Mouse (Mus musculus): ENCODE results near the gene N4bp3.
"Not testable (repeated sequence)": the region's sequence is repeated elsewhere in the genome, so short reads cannot be mapped to it uniquely, and the experiment has no call there.

The N4bp3 gene

DNA sequence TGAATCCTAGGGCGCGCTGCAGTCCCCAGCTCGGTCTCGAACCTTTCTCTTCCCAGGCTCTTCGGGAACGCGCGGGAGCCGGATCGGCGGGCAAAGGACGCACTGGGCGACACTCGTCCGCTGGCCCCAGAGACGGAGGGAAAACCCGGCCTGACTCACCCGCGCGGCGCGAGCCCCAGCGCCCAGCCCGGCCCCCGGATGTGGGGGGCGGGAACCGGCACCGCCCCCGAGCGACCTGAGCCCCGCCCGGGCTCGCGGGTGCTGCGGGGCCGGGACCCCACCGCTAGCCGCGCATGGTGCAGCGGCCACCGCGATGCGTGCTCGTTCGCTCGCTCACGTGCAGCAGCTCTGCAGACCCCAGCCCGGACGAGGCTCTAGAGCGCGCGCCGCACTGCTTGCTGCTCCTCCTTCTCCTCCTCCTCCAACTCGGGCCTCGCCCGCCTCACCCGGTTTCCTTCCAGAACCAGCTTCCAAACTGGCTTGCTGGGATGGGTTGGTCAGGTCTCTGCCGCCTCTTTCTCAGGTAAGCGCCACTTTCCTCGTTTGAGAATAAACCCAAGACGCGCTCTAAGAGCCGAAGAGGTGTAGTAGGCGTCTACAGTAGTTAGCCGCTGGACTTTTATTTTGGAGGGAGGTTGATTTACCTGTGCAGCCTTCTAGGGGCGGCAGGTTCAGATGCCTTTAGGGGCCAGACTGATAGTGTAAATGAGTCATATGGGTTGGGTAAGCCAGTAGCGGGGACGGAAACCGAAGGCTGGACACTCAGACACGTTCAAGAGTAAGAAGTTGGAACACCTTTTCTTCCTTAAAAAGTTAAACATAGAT lies at the start of gene N4bp3, which contains the start of gene D930048N14Rik:
N4bp3 (minus strand) TSS at position 152 of the 825 bp plus-strand sequence.
D930048N14Rik (plus strand) TSS at position 264 of the 825 bp plus-strand sequence.
- no peak for DNase-seq (ENCODE audit: low spot score in 2 of 2)

DNA sequence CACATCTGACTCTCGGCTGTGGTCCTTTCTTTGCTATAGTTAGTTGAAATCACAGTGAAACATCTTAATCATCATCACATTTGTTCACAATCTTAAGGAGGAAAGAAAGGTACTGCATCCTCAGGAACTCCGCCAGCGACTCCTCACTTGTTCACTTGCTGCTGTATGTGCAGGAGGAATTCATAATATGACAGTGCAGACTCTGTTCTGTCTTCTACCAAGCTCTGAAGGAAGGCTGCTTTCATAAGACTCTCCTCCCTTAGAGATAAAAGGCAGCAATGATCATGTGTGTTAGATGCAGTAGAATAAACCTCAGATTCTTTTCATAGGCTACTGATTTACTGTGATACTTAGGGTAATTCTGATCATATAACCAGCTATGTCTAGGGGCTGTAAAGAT lies 44.3 kb upstream of the N4bp3 start:
- no peak for DNase-seq (ENCODE audit: low spot score in 2 of 2)

DNA sequence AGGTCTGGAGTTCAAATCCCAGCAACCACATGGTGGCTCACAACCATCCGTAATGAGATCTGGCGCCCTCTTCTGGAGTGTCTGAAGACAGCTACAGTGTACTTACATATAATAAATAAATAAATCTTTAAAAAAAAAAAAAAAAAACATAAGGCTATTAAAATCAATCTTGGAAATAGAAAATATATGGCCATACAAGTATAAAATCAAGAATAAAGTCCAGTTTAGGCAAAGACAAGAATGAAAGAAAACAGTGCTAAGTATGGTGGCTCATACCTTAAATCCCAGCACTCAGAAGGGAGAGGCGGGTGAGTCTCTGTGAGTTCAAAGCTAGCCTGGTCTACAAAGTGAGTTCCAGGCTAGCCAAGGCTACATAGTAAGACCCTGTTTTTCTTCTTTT lies 40.0 kb upstream of the N4bp3 start:
- DNase-seq (ENCODE audit: low spot score in 2 of 2), result not testable (repeated sequence)

DNA sequence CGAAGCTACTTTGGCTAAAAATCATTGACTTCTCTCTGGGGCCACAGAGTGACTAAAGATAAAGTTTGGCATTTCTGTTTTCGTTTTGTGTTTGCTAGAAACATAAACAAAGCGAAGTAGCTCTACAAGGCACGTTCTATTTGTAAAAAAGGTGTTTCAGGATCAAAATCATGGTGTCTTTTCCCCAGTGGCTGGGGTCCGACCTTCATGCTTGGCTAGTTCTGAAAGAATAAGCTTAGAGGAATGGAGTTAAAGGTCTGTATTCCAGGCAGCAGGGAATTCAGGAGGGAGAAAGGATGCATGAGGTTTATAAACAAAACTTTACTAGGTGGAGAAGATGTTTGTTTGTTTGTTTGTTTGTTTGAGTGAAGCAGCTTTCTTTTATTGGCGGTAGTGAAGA lies 38.7 kb upstream of the N4bp3 start:
- DNase-seq (ENCODE audit: low spot score in 2 of 2), result no peak

DNA sequence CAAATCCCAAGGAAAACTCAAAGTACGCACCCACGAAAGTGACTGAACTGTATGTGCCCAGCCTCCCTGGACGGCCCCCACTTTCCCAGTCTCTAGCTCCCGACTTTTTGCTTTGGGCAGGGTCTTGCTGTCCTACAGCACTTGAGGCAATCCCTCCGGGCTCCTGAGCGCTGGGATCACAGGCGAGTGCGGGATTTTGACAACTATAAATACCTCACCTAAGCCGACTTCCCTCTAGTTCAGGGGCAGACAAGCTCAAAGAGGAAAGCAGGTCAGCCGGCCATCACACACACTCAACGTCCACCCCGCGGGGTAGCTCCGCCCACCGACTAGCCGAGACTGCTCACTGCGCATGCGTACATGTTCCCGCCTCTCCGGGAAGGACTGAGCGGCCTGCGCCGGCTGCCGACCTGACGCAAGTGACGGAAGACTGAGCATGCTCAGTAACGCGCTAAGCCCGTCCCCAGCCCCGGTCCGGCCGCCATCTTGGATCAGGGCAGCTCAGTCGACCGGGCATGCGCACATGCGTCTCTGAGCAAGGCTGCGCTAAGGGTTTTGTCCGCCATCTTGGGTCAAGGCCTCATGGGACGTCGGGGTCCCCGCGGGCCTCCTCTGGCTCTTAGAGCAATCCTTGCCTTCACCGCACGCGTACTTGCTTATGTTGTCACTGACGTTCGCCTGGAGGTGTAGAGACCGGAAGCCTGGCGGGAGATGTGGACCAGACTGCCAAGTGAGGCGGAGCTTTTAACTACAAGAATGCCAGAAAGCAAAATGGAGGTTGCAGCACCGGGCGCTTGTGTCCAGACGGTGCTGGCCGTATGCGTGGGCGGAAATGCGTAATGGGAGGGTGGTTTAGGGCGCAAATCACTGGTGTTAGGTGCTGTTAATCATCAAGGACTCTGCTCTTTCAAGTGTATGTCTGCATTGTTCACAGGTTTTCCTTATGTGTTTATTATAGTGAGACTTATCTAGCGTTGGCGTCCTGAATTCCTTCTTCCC lies 38.0 kb upstream of the N4bp3 start, which contains the start of gene 0610009B22Rik:
0610009B22Rik (minus strand) TSS at position 545 of the 999 bp plus-strand sequence.
- peak; percentile 98 to 100 for DNase-seq (ENCODE audit: low spot score in 2 of 2)

DNA sequence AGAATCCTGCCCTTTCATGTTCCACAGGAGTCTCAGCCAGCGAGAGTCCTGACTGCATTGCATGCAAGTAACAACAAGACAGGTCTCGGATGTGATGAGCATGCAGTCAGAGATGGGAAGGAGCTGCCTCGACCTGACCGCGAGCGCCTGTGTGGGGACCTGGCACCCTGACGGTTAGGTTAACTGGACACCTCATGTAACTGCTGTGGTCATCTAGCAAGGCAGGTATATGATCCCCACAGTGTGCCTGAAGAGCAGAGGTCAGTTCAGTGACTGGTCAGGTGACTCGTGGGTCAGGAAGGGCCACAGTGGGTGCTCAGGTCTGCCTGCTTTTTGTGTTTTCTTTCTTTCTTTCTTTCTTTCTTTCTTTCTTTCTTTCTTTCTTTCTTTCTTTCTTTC lies 31.3 kb upstream of the N4bp3 start:
- DNase-seq (ENCODE audit: low spot score in 2 of 2), result no peak

DNA sequence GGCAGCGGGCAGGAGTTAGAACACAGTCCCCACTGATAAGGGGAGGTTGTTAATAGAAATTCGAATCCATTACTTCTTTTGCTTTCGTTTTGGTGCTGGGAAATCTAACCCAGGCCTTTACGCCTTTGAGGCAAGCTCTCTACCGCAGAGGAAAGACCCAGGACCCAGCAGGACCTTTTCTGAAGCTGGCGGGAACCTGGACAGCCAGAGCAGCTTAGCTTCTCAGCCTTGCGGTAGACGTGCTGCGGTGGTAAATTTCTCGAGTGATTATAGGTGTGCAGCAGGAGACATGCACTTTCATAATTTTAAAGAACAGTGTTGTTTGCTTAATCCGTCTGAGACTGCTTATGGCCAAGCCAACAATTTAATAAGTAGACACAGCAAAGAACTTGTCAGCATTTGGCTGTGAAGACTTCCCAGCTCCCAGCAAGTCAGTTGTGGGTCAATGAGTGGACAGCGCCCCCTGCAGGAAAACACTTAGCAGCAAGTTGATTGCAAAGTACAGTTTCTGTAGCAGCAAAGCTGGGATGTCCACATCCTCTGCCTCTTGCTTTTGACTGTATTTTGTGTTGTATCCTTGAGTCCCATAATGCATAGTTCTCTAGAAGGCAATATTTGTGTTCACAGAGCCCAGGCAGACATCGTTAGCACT lies 30.8 kb upstream of the N4bp3 start:
- peak; percentile 75 to 87 for DNase-seq (ENCODE audit: low spot score in 2 of 2)

DNA sequence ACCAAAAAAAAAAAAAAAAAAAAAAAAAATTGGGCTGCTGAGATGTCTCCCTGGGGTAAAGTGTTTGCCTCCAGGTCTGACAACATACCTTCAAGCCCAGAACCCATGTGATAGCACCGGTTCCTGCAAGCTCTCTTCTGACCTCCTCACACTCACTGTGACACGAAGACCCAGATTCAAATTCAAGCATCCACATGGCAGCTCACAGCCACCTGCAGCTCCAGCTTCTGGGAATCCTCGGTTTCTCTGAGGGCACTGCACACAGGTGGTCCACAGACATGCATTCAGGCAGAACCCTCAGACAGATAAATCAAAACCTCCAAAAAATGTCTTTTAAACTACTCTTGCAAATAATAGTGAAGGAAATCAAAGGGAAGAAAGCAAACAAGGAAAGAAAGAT lies 28.8 kb upstream of the N4bp3 start:
- DNase-seq (ENCODE audit: low spot score in 2 of 2), result no peak

DNA sequence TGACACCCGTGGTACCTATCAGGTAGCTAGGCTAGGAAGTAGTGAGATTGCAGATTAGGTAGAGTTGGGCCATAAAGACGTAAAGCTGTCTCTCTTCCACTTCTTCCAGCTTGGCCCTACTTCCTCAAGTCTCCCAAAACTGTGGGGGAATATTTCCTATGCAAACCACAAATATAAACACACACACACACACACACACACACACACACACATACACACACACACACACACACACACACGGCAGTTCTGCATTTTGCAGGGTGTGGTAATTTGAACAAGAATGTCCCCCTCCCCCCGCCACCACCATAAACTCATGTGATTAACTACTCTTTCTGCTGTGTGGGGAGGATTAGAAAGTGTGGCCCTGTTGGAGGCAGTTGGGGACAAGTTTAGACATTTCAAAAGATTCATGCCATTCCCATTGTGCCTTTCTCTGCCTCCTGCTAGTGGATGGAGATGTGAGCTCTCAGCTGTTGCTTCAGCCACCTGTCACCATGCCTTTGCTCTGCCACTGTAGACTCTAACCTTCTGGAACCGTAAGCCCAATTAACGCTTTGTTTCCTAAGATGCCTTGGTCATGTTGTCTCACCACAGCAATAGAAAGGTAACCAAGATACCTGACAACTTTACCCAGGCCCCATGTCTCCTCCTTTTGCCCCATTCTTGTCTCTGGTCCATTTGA lies 27.2 kb upstream of the N4bp3 start:
- no peak for DNase-seq (ENCODE audit: low spot score in 2 of 2)

DNA sequence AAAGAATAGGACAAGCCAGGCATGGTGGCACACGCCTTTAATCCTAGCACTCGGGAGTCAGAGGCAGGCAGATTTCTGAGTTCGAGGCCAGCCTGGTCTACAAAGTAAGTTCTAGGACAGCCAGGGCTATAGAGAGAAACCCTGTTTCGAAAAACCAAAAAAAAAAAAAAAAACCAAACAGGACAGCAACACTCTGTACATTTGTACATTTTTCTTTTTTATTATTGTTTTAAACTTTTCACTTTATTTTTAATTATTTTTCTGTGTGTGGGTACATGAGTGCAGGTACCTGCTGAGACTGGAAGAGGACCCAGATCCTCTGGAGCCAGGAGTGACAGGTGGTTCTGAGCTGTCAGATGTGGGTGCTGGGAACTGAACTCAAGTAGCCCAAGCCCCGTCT lies 24.7 kb upstream of the N4bp3 start:
- DNase-seq (ENCODE audit: low spot score in 2 of 2), result no peak

DNA sequence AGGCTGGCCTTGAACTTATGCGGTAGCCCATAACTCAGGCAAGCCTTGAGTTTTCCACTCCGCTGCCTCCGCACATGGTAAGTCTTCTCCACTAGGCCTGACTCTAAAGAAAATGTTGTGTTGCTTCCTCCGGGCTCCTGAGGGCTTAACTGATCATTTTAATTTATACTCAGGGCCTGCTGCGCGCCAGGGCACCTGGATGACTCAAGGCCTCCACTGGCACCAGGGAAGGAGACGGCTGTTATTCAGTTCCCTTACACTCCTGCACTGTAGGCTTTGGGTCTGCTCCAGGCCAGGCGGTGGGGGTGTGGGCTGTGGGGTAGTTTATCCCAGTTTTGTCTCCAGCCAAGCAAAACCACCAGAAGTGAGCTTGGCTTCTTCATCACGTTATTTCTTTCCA lies 22.6 kb upstream of the N4bp3 start:
- DNase-seq (ENCODE audit: low spot score in 2 of 2), result no peak

DNA sequence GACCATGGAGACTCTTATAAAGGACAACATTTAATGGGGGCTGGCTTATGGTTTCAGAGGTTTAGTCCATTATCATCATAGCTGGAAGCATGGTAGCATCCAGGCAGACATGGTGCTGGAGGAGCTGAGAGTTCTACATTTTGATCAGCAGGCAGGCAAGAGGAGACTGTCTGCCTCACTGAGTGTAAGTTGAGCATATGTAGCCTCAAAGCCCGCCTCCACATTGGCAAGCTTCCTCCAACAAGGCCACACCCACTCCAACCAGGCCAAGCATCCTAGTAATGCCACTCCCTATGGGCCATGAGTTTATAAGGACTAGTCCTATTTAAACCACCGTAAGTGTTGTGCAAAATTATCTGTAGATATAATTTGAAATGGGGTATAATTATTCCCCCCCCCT lies 20.7 kb upstream of the N4bp3 start:
- no peak for DNase-seq (ENCODE audit: low spot score in 2 of 2)

DNA sequence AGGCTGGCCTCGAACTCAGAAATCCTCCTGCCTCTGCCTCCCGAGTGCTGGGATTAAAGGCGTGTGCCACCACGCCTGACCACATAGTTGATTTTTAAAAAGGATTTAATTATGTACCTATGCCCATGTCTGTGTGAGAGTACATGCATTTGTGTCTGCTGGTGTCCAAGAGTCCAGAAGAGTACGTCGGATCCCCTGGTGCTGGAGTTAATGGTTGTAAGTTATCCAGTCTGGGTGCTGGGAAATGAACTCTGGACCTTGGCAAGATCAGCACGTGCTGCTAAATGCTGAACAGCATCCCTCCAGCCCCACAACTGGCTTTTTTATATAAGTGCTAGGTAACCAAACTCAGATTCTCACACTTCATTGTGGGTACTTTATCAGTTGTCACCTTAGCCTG lies 20.2 kb upstream of the N4bp3 start:
- no peak for DNase-seq (ENCODE audit: low spot score in 2 of 2)

DNA sequence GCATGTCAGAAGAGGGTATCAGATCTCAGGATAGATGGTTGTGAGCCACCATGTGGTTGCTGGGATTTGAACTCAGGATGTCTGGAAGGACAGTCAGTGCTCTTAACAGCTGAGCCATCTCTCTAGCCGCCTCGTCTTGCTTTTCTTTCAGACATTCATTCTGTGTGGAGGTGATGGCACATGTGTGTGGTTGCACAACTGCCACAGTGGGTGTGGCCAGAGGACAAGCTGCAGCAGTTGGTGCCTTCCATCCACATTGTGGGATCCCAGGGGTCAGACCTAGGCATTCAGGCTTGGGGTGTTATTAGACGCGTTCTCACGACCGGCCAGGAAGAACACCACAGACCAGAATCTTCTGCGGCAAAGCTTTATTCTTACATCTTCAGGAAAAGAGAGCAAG lies 14.1 kb upstream of the N4bp3 start:
- DNase-seq (ENCODE audit: low spot score in 2 of 2), result not testable (repeated sequence)

DNA sequence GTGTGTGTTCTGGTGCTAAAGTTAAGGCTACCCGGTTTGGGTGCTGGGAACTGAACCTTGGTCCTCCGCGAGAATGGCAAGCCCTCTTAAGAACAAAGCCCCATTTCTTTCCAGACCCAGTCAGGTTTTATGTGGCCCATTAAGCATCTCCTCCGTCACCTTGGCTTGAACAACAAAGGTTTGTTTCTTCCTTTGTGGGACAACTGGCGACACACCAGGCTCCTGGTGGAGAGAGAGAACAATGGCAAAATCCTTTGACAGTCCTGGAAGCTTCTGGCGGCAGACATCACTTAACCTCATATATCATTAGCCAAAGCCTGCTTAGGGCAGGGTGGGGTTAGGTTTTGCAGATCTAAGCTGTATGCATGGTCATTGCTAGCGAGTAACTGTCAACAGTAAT lies 12.0 kb upstream of the N4bp3 start:
- DNase-seq (ENCODE audit: low spot score in 2 of 2), result no peak

DNA sequence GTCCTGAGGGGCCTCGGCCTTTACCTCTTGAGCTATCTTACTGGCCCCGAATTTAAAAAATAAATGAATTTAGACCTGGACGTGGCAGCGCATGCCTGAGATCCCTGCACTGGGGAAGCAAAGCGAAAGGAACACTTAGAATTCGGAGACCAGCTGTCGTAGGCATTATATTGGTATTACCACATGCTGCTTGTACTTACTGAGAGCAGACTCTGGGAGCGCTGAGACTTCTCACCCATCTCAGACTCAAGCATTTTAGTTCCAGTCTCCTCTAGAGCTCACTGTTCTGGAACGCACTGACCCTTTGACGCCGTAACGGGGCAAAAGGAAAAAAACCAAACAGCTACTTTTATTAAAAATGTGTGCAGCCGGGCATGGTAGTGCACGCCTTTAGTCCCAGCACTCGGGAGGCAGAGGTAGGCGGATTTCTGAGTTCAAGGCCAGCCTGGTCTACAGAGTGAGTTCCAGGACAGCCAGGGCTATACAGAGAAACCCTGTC lies 11.3 kb upstream of the N4bp3 start:
- no peak for DNase-seq (ENCODE audit: low spot score in 2 of 2)

DNA sequence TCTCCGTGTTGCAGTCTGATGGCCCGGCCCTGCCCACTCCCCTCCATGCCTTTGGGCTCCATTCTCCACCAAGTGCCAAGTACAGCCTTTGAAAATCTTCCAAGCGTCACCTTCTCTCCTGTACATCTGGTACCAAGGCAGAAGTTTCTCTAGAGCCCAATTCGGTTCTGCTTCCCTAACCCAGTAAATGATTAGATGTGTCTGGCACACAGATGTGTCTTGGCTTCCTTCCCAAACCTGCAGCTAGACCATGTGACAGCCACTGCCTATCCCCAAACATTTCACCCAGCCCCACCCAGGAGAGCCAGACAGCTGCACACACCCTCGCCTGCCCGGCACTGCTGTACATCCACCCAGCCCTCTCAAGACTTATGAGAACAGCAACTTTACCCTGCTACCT lies 8.1 kb upstream of the N4bp3 start:
- no peak for DNase-seq (ENCODE audit: low spot score in 2 of 2)

DNA sequence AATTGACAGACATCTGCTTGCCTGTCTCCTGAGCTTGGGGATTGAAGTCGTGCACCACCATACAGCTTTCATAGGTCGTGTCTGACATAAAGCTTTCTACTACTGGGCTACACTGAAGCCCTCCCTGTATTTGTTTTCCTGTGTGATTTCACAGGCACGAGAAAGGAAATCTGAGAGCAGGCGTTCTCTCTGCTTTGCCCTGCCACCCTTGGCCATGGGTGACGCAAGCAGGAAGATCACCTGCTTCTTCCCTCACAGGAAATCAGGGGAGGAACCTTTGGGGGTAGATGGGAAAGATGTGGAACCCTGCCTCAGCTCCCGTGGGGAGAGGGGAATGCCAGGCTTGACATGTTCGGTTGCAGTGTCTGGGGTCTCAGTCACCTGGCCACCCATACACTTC lies 7.6 kb upstream of the N4bp3 start:
- DNase-seq (ENCODE audit: low spot score in 2 of 2), result no peak

DNA sequence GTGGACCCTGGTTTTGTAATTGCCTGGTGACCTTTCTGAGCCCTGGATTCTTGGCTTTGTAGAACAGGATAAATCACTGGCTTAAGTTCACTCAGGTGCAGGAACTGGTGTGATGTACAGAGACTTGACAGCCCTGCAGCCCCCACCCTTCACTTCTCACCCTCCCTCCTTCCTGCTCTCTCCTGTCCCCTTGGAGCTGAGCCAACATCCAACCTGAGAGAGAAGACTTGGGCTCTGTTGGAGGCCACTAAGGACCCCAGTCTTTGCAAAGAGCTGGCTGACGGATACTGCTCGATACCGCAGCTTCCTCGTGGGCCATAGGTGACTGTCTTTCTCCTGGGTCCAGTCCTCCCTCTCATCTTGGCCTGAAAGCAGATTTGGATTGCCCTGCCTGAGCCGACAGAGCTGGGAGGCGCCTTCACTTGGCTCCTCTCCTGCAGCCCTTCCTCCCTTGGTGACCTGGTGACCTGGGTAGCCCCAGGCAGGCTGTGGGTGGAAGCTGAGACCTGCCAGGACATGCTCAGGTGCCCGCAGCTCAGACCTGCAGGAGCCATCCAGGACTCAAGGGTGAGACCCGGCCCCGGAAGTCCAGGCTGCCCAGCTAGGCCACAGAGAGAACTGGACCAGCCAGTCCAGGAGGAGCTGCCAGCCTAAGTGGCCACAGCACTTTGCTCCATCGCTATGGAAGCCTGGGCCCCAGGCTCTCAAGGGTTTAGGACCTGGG lies 6.3 kb upstream of the N4bp3 start:
- DNase-seq (ENCODE audit: low spot score in 2 of 2), result no peak

DNA sequence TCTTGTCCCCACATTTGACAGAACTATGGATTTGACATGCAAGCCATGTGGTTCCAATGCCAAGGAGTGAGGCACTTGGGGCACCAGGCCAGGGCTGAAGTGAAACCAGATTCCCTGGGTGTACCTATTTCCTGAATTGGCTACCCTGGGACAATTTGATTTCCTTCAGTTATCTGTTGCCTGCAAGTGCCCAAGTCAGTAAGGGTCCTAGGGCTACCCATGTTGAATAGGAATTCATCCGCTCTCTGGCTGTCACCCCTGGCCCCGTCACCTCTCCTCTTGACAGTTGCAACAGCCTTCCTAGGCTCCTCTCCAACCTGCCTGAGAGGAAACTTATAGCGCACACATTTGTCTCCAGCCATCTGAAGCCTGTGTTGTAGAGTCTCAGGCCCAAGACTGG lies 4.2 kb upstream of the N4bp3 start:
- no peak for DNase-seq (ENCODE audit: low spot score in 2 of 2)

DNA sequence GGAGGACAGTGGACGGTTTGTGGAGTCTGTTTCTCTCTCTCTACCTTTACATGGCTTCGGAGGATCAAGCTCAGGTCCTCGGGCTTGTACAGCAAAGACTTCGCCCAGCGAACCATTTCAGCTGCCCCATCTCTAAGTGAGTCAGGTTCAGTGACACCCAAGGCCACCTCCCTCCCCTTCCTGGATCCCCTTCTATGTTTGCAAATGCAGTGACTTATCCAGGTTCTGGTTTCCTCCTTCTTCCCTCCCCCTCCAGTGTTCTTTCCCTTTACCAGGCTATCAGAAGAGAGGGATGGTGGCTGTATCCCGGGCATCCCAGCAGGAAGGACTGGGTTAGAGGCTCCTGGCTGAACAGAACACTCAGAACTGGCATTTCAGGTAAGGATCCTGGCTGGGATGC lies 3.1 kb upstream of the N4bp3 start:
- DNase-seq (ENCODE audit: low spot score in 2 of 2), result no peak

Data from frontal cortex, postnatal 25 days (tissue).